In the genomic region with DNA sequence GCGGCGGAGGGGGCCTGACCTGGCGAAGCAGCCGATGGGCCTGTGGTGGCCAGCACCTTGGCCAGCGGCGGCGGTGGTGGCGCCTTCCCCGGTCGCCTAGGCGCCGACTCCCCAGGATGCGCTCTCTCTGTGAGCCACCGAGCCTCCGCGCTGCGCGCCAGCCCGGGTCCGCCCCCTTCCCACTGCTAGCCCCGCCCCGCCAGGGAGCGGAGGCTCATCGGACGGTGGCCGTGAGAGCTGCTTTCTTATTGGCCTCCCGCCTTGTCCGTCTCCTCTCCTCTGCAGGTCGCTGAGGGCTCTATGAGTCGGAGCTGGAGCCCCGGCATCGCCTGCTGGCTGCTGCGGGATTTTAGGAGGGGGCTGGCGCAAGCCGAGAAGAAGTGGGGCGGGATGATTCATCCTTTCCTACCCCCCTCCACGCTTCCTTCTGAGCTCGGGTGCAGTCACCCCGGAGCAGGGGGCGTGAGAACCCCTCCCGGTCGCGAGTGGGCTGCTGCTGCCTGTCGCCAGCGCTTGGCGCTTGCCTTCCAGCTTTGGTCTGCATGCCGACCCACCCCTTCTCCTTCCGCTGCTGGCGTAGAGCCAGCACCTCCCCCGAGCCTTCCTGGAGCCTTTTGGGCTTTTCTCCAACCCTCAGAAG, we compare ENCODE assay signal across 8 mouse cellular contexts. TPM values are rescaled to one million over a fixed set of nuclear protein-coding genes. Genes with fewer than 3 reads are reported as not detected.
DNase-seq lines count a peak whose midpoint lies in the region; ATAC-seq and TF ChIP-seq lines count a peak whose summit lies in the region.

A gene (minus strand): TSS at position 413 of the 640 bp plus-strand sequence.

- no peak for TF ChIP-seq POLR2A in embryonic fibroblast, embryonic 13.5 days (IDR thresholded peaks at IDR 0.05; ENCODE audit: low read depth, low read length)
- TF ChIP-seq POLR2A in limb, embryonic 14.5 days (IDR thresholded peaks at IDR 0.05; ENCODE audit: borderline replicate concordance, extremely low read depth, insufficient read depth, insufficient read length): peak; percentile 55; the same call in 1 of the 2 replicates

- H3K4me2 ChIP-seq in kidney, embryonic 14.5 days (replicated peaks; ENCODE audit: low read depth, low read length): peak within 1 kb of the TSS; percentile 94
- peak within 1 kb of the TSS; percentile 96 for H3K4me2 ChIP-seq in limb, embryonic 14.5 days (replicated peaks; ENCODE audit: low read depth, low read length, severe bottlenecking)
- H3K4me2 ChIP-seq in midbrain, postnatal 0 days (ENCODE audit: low read depth, low read length, poor library complexity, severe bottlenecking): peak within 1 kb of the TSS; percentile 79

- WGBS in heart, embryonic 10.5 days: under 1% methylated on average over 50 of the region's 50 CpGs
- WGBS in kidney, embryonic 14.5 days: under 1% methylated on average over 39 of the region's 50 CpGs
- WGBS in limb, embryonic 14.5 days: under 1% methylated on average over 48 of the region's 50 CpGs
- WGBS in midbrain, postnatal 0 days: under 1% methylated on average over 44 of the region's 50 CpGs

- ATAC-seq in monocyte, adult 5-6 weeks (replicated peaks; ENCODE audit: insufficient number of reproducible peaks, low FRiP score, low TSS enrichment, poor library complexity, severe bottlenecking): no peak
- ATAC-seq in kidney, embryonic 14.5 days (ENCODE audit: low FRiP score, low TSS enrichment): peak; percentile 100
- peak; percentile 100 for ATAC-seq in limb, embryonic 14.5 days (ENCODE audit: low FRiP score, low read depth)
- peak; percentile 96 for ATAC-seq in midbrain, postnatal 0 days (ENCODE audit: low FRiP score)

- H3K4me1 ChIP-seq in embryonic fibroblast, embryonic 13.5 days (ENCODE audit: control insufficient read depth, insufficient read depth, low read length): no peaks in the 10 kb centered on the region
- peaks cover 26% of the 10 kb centered on the region for H3K4me1 ChIP-seq in heart, embryonic 10.5 days
- H3K4me1 ChIP-seq in kidney, embryonic 14.5 days (ENCODE audit: control insufficient read depth, insufficient read depth, low read length): peaks cover 16% of the 10 kb centered on the region
- H3K4me1 ChIP-seq in limb, embryonic 14.5 days (ENCODE audit: control insufficient read depth, insufficient read depth, low read length): peaks cover 8% of the 10 kb centered on the region
- peaks cover 6% of the 10 kb centered on the region; the same call in 1 of the 2 replicates for H3K4me1 ChIP-seq in midbrain, postnatal 0 days (ENCODE audit: insufficient read depth, low read length)

- H3K27ac ChIP-seq in embryonic fibroblast, embryonic 13.5 days (ENCODE audit: insufficient read depth, low read length): no peak within 1 kb of the TSS
- H3K27ac ChIP-seq in heart, embryonic 10.5 days: peak within 1 kb of the TSS; percentile 84
- H3K27ac ChIP-seq in kidney, embryonic 14.5 days (ENCODE audit: low read depth, low read length): no peak within 1 kb of the TSS; the same call in 1 of the 2 replicates
- no peak within 1 kb of the TSS for H3K27ac ChIP-seq in limb, embryonic 14.5 days (replicated peaks; ENCODE audit: low read depth, low read length)
- peak within 1 kb of the TSS; percentile 99 for H3K27ac ChIP-seq in midbrain, postnatal 0 days (ENCODE audit: low read depth, low read length)

- peak; percentile 6 to 29 for DNase-seq in monocyte, adult 2 months (ENCODE audit: low read depth in 1 of 2, low spot score in 2 of 2)
- DNase-seq in heart, embryonic 10.5 days (ENCODE audit: low spot score): peak; percentile 97
- DNase-seq in limb, embryonic 14.5 days (ENCODE audit: low spot score): peak; percentile 94
- DNase-seq in midbrain, postnatal 0 days (ENCODE audit: low spot score): peak; percentile 98
- DNase-seq in spleen, postnatal 36 days (ENCODE audit: low spot score in 2 of 2): peak; percentile 59 to 67

- no peaks in the 10 kb centered on the region for H3K9me3 ChIP-seq in heart, embryonic 10.5 days
- no peaks in the 10 kb centered on the region for H3K9me3 ChIP-seq in kidney, embryonic 14.5 days (ENCODE audit: control insufficient read depth, low read length)
- H3K9me3 ChIP-seq in limb, embryonic 14.5 days (ENCODE audit: control insufficient read depth, low read length): no peaks in the 10 kb centered on the region
- no peaks in the 10 kb centered on the region for H3K9me3 ChIP-seq in midbrain, postnatal 0 days (ENCODE audit: low read length)

- no peak for TF ChIP-seq CTCF in embryonic fibroblast, embryonic 13.5 days (IDR thresholded peaks at IDR 0.05; ENCODE audit: borderline replicate concordance, insufficient read depth, low read length)
- TF ChIP-seq CTCF in midbrain, postnatal 0 days (IDR thresholded peaks at IDR 0.05): no peak; the same call in 1 of the 2 replicates

- H3K36me3 ChIP-seq in heart, embryonic 10.5 days: no peaks in the 10 kb centered on the region
- no peaks in the 10 kb centered on the region for H3K36me3 ChIP-seq in kidney, embryonic 14.5 days (ENCODE audit: control insufficient read depth, insufficient read depth, low read length)
- H3K36me3 ChIP-seq in limb, embryonic 14.5 days (ENCODE audit: control insufficient read depth, insufficient read depth, low read length): no peaks in the 10 kb centered on the region
- H3K36me3 ChIP-seq in midbrain, postnatal 0 days (ENCODE audit: insufficient read depth, low read length): no peaks in the 10 kb centered on the region

- peak within 1 kb of the TSS; percentile 63 for H3K9ac ChIP-seq in kidney, embryonic 14.5 days (ENCODE audit: low read depth, low read length)
- H3K9ac ChIP-seq in limb, embryonic 14.5 days (ENCODE audit: low read depth, low read length, severe bottlenecking): peak within 1 kb of the TSS; percentile 49
- H3K9ac ChIP-seq in midbrain, postnatal 0 days (replicated peaks; ENCODE audit: low read length, poor library complexity, severe bottlenecking): peak within 1 kb of the TSS; percentile 93

- H3K4me3 ChIP-seq in embryonic fibroblast, embryonic 13.5 days (ENCODE audit: insufficient read depth, low read length): peak within 1 kb of the TSS; percentile 47
- H3K4me3 ChIP-seq in heart, embryonic 10.5 days: peak within 1 kb of the TSS; percentile 69
- peak within 1 kb of the TSS; percentile 48 for H3K4me3 ChIP-seq in kidney, embryonic 14.5 days (ENCODE audit: low read length)
- H3K4me3 ChIP-seq in limb, embryonic 14.5 days (replicated peaks; ENCODE audit: low read length): peak within 1 kb of the TSS; percentile 60
- H3K4me3 ChIP-seq in midbrain, postnatal 0 days (ENCODE audit: low read depth, low read length): peak within 1 kb of the TSS; percentile 82

- peaks cover 31% of the 10 kb centered on the region for H3K27me3 ChIP-seq in heart, embryonic 10.5 days (ENCODE audit: insufficient read depth, poor library complexity, severe bottlenecking)
- peaks cover 22% of the 10 kb centered on the region for H3K27me3 ChIP-seq in kidney, embryonic 14.5 days (ENCODE audit: control insufficient read depth, insufficient read depth, low read length)
- peaks cover 37% of the 10 kb centered on the region for H3K27me3 ChIP-seq in limb, embryonic 14.5 days (ENCODE audit: control insufficient read depth, insufficient read depth, low read length)
- no peaks in the 10 kb centered on the region for H3K27me3 ChIP-seq in midbrain, postnatal 0 days (ENCODE audit: insufficient read depth, low read length)

RNA-seq across cellular contexts. Expression of the gene that starts here (rescaled TPM):
- 0.43 to 0.49 TPM in 2 of 3 replicates, not detected in the other for total RNA-seq in monocyte, adult 5-6 weeks (2017)
- polyA plus RNA-seq in embryonic fibroblast, embryonic 13.5 days (2011; ENCODE audit: insufficient read length, low read depth, missing spikeins): 0.47 and 0.74 TPM in 2 replicates
- polyA plus RNA-seq in heart, embryonic 10.5 days (2016; fragmentation: Nextera tagmentation; extraction: Ambion mirVana): 0.33 and 0.55 TPM in 2 replicates
- 1.5 and 1.7 TPM in 2 replicates for polyA plus RNA-seq in kidney, embryonic 14.5 days (2014; fragmentation: Nextera tagmentation; extraction: Ambion mirVana)
- polyA plus RNA-seq in limb, embryonic 14.5 days (2012; rRNA removed): 1.0 TPM in 2 replicates
- 0.66 and 0.95 TPM in 2 replicates for polyA plus RNA-seq in limb, embryonic 14.5 days (2014; fragmentation: Nextera tagmentation; extraction: Ambion mirVana)
- 219 and 234 TPM in 2 replicates for total RNA-seq in midbrain, postnatal 0 days (2014; rRNA removed)
- polyA plus RNA-seq in midbrain, postnatal 0 days (2015; fragmentation: Nextera tagmentation; extraction: Ambion mirVana): 116 and 120 TPM in 2 replicates

Comparison
In these comparisons a context has a peak if more than half of its experiments do, and no peak if none do; other contexts are left out.
1. RNA of the gene that starts here (total RNA-seq): 219 to 234 TPM in midbrain, postnatal 0 days; 0.43 to 0.49 TPM in monocyte, adult 5-6 weeks; every median in the first group is over 100 times any median in the second.
2. RNA of the gene that starts here (polyA plus RNA-seq): 116 to 120 TPM in midbrain, postnatal 0 days; 1.5 to 1.7 TPM in kidney, embryonic 14.5 days, 0.66 to 1.0 TPM in limb, embryonic 14.5 days, 0.47 to 0.74 TPM in embryonic fibroblast, embryonic 13.5 days and 0.33 to 0.55 TPM in heart, embryonic 10.5 days; every median in the first group is over 10 times any median in the second.
3. Peak in DNase-seq, H3K4me3 ChIP-seq and H3K27ac ChIP-seq in heart, embryonic 10.5 days; RNA of the gene not detected or under 1 TPM.
4. DNase-seq: peak in every context shown above with its lines; median percentile 98 in midbrain, postnatal 0 days; 97 in heart, embryonic 10.5 days; 94 in limb, embryonic 14.5 days; 63 in spleen, postnatal 36 days; 18 in monocyte, adult 2 months.
5. Peak in every context shown above with its lines, with median percentiles within 50 percentile points of each other: H3K4me3 ChIP-seq, H3K4me2 ChIP-seq and H3K9ac ChIP-seq.